Mouse (Mus musculus): ENCODE data around the gene Macf1. TPM values are rescaled to one million over a fixed set of nuclear protein-coding genes. Genes with fewer than 3 reads are reported as not detected.

Gene Macf1
- polyA plus RNA-seq (2015; fragmentation: Nextera tagmentation; extraction: Ambion mirVana) = 22.3 and 23.9 TPM in 2 replicates

DNA sequence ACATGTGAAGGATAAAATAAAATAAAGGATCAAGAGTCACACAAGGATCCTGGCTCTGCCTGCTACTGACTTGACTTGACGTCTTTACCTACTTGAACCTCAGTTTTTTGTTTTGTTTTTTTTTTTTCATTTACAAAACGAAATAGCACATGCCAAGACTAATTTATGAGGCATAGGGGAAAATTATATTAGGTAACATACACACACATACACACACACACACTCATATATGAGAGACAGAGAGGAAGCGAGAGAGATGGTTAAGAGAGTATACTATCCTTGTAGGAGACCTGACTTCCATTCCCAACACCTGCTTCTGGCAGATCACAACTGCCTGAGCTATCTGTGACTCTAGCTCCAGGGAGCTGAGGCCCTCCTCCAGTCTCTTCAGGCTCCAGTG is at the start of gene Macf1:
Gene Macf1 (minus strand): TSS at position 101 of the 400 bp plus-strand sequence.

DNA sequence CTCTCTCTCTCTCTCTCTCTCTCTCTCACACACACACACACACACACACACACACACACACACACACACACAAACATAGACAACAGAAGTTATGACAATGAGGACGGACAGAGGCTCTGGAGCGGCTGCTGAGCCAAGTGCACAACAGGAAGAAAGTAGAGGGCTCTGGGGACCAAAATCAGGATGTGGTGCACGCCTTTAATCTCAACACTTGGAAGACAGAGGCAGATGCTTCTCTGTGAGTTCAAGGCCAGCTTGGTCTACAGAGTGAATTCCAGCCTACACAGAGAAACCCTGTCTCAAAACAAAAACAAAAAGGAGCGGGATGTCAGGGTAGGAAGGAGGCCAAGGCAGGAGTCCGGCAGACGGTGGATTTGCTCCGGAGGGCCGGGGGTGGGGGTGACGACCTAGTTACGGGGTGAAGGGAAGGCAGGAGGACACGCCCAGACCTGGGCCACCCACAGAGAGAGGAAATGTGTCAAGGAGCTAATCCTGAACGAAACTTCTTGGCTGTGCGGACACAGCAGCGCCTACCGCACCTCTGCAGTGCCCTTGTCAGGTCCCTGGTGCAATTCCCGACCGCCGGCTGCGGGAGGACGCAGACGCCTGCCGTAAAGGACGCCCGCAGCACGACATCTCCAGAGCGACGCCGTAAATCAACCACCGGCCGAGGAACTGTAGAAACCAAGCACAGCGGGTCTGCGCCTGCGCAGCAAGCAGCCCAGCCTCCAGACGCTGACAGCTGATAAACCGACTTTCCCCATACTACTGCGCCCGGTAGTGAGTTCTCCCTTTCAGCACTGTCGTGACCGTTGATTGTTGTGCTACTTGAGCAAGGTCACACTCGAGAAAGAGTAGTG is 33.6 kb upstream of the Macf1 start, which contains the start of gene Ndufs5:
Gene Ndufs5 (minus strand): TSS at position 629 of the 860 bp plus-strand sequence.

DNA sequence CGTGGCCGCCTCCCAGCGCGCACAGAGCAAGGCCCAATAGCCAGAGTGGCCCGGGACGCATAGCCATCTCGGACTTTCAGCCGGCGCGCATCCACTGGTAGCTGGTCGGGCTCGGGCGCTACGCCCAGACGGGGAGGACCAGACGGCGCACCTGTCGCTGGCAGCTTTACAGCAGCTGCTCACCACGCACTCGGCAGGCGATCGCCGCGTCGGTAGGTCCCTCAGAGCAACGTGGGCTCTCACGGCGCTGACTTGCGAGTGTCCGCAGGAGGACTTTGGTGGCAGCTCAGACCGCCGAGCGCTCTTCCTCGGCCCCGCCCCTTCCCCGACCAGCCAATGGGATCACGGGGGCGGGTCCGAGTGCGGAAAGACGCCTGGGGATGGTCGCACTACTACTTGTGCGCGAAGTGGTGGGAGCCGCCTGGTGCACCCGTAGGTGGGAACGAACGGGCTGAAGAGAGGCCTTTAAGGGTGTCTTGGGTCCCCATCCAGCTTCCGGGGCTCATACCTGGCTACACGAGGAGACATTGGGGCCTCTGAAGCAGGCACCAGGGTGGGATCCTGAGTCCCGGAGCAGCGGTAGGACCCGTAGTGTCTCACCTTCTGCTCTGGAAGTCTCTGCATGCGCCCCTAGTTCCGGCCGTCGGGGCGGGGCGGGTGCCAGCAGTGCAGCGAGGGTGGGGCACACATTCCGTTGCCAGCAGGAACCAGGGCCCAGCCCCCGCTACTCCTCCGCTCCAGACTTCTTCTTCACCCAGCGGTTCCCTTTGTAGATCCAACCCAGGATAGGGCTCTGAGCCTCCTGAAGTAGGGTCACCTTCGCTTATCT is 341.3 kb downstream of the Macf1 start, which contains the start of gene Bmp8a:
Gene Bmp8a (minus strand): TSS at position 611 of the 829 bp plus-strand sequence.

DNA sequence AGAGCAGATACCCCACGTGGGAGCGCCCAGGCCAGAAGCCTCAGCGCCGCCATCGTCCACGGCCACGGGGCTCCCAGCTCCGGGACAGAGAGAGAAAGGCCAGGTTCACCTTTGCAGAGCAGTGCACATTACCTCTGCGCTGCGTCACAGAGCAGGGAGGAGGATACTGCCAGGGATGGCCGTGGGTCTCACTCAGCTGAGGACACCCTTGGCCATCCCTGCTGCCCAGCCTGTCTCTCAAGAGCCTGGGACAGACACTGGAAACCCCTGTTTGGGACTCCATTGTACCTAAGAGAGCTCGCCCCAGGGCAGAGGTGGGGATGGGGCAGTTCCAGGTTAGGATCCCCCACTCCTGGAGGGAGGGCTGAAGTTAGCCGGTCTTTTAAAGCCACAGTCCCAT is 360.6 kb downstream of the Macf1 start, which contains the start of gene Oxct2a:
Gene Oxct2a (minus strand): TSS at position 101 of the 400 bp plus-strand sequence.

Small RNA genes lying within 50 kb of the gene (microRNA-seq; reads per million reads assigned to microRNA genes)
- not detected for gene Mir6398 (ENCODE audit: borderline replicate concordance, insufficient number of aligned reads)

Other genes starting within 250 kb of the Macf1 start
- 504 and 512 TPM in 2 replicates for gene Ndufs5, start 33.8 kb upstream of the Macf1 start, polyA plus RNA-seq (2015; fragmentation: Nextera tagmentation; extraction: Ambion mirVana)
- gene Akirin1, start 66.0 kb upstream of the Macf1 start, polyA plus RNA-seq (2015; fragmentation: Nextera tagmentation; extraction: Ambion mirVana) = 47.0 and 69.0 TPM in 2 replicates
- gene Rhbdl2, start 103.5 kb upstream of the Macf1 start, polyA plus RNA-seq (2015; fragmentation: Nextera tagmentation; extraction: Ambion mirVana) = 0.99 and 2.3 TPM in 2 replicates
- gene 4933427I04Rik, start 175.3 kb upstream of the Macf1 start, polyA plus RNA-seq (2015; fragmentation: Nextera tagmentation; extraction: Ambion mirVana) = 0.14 TPM in 2 replicates
- gene Mycbp, start 220.5 kb upstream of the Macf1 start, polyA plus RNA-seq (2015; fragmentation: Nextera tagmentation; extraction: Ambion mirVana) = 144 and 161 TPM in 2 replicates
- 40.2 and 53.9 TPM in 2 replicates for gene Rragc, start 233.1 kb upstream of the Macf1 start, polyA plus RNA-seq (2015; fragmentation: Nextera tagmentation; extraction: Ambion mirVana)
- not detected in 2 replicates for gene 4930535I16Rik, start 233.7 kb upstream of the Macf1 start, polyA plus RNA-seq (2015; fragmentation: Nextera tagmentation; extraction: Ambion mirVana)

All from adrenal gland, postnatal 0 days (tissue).